Mouse (Mus musculus) neutrophil, adult 5-6 weeks (primary cell): ENCODE data around the gene Cdkl2. TPM values are rescaled to one million over a fixed set of nuclear protein-coding genes. Genes with fewer than 3 reads are reported as not detected.

ENCODE experiments used
- ATAC-seq: fragments of 151-379, 151-347 bp; 2 replicates; pipeline ENCODE4 v1.8.0; 2017; ENCODE audit warnings: mild to moderate bottlenecking, moderate TSS enrichment; ENCODE audit not compliant: insufficient number of reproducible peaks, poor library complexity, low FRiP score, severe bottlenecking; ENCODE audit errors: extremely low read depth
- total RNA-seq: library from RNA; stranded (forward); fragments of 200-1000 nt; gene quantifications from 2 replicates; pipeline ENCODE4 v1.2.3, GENCODE M21; 2017

Gene Cdkl2
- total RNA-seq, 1 experiment from 2014 or later: 1.3 TPM

- ATAC-seq: no peak
These were observed 83.0 kb downstream of the Cdkl2 start for GRCm38 (mm10) chr5:91960606-91961254.

DNA sequence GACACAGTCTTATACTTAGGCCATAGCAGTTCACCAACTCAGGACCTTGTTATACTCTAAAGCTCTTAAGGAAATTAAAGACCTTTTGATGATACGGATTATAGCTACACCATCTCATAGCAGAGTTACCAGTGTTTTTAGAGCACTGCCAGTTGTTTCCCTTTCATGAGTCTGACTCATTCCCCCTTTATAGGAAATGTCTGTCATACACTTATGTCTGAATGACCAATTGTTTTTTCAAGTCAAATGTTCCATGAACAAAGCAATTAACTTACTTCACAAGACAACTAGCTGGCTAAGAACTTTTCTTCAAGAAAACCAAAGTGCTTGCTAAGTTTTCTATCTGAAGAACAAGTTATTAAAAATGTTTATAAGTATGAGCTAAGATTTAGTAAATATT lies 83.7 kb downstream of the Cdkl2 start:
- ATAC-seq: no peak

DNA sequence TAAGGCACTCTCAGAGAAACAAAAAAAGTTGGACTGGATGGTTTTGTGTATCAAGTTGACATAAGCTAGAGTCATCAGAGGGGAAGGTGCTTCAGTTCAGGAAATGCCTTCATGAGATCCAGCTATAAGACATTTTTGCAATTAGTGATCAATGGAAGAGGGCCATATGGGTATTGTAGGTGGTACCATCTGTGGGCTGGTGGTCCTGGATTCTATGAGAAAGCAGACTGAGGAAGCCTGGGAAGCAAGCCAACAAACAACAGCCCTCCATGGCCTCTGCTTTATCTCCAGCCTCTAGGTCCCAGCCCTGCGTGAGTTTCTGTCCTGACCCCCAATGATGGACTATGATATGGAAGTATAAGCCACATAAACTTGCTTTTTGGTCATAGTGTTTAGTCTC lies 84.6 kb downstream of the Cdkl2 start:
- ATAC-seq: no peak

DNA sequence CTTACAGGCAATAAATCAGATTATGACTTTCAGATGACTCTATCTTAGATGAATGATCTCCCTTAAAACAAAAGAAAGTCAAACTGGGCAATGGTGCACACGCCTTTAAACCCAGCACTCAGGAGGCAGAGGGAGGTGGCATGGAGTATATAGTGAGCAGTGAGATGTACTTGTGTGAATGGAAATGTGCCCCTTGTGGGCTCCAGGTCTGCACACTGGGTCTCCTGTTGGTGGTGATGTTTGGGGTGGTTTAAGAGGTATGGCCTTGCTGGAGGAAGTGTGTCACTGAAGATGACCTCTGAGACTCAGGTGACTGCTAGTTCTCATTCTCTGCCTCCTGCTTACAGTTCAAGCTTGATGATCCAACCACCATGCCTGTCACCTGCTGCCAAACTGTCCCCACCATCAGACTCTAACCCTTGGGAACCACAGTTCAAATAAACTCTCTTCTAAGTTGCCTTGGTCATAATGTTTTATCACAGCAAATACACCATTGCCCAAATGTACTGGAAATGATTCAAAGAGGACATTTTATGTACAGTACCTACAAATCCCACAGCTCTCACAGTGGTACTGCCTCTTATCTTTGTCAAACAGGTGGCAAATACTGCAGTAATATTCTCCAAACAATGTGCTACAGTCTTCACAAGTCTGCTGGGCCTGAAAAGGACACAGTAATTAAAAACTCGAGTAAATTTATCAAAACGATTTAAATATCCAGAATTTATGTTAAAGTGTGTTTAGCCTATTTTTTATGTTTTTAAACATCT lies 86.5 kb downstream of the Cdkl2 start:
- ATAC-seq: no peak

Other genes with a start within 250 kb of the Cdkl2 start
- gene Rchy1, start 80.8 kb downstream of the Cdkl2 start, total RNA-seq: 157 and 163 TPM in 2 replicates
- 0.86 TPM in 1 of 2 replicates, not detected in the other for gene Odaph, start 56.4 kb downstream of the Cdkl2 start, total RNA-seq
- gene G3bp2, start 39.8 kb upstream of the Cdkl2 start, total RNA-seq: 117 and 139 TPM in 2 replicates
- gene Uso1, start 94.1 kb upstream of the Cdkl2 start, total RNA-seq: 29.8 and 30.3 TPM in 2 replicates
- not detected in 2 replicates for gene U90926, start 171.5 kb upstream of the Cdkl2 start, total RNA-seq
- gene Ppef2, start 212.4 kb upstream of the Cdkl2 start, total RNA-seq: 0.86 and 1.0 TPM in 2 replicates
- 42.5 and 43.8 TPM in 2 replicates for gene Naaa, start 234.3 kb upstream of the Cdkl2 start, total RNA-seq